Comparison of ENCODE assay signal across 9 mouse cellular contexts in genomic region chr7:35176412-35177381, GRCm38 (mm10). TPM values are rescaled to one million over a fixed set of nuclear protein-coding genes. Genes with fewer than 3 reads are reported as not detected.
A peak's percentile ranks its signal among the peaks of the same experiment; 100 is the strongest.
DNase-seq lines count a peak whose midpoint lies in the region; ATAC-seq and TF ChIP-seq lines count a peak whose summit lies in the region.
"Had no signal": no experiment of that assay in that cellular context is flagged by ENCODE, and none has a peak within 500 bp of the region (broad histone marks: within the 10 kb centered on the region; RNA-seq: fewer than 3 reads in every experiment).

No protein-coding gene starts in this region.

- peak; percentile 71 for TF ChIP-seq CTCF in kidney, adult 2 months (conservative IDR thresholded peaks at IDR 0.05; ENCODE audit: insufficient read depth, insufficient read length, low read depth, low read length)
- TF ChIP-seq CTCF in ES-Bruce4 (IDR thresholded peaks at IDR 0.05; ENCODE audit: low read depth, low read length) = peak; percentile 57
- TF ChIP-seq CTCF in midbrain, postnatal 0 days (IDR thresholded peaks at IDR 0.05) = peak; percentile 80

- intact Hi-C loops in gastrocnemius, postnatal 14 days (cut with DNase I; ENCODE audit: low total_unique reads) = loop anchor here (5.0 to 10.0 kb wide), 2 partner anchors 86 to 362 kb away; partner anchors contain the start of gene Chst8

- no peak overlapping the region for H3K4me3 ChIP-seq in kidney, adult 2 months (ENCODE audit: insufficient read depth, low read depth, low read length)
- no peak overlapping the region for H3K4me3 ChIP-seq in ES-Bruce4 (ENCODE audit: low read depth, low read length)
- H3K4me3 ChIP-seq in midbrain, postnatal 0 days (ENCODE audit: low read depth, low read length) = no peak overlapping the region
- H3K4me3 ChIP-seq: heart, embryonic 15.5 days; myocyte had no signal

- H3K27ac ChIP-seq in kidney, adult 2 months (ENCODE audit: insufficient read depth, low read depth, low read length) = no peak overlapping the region
- H3K27ac ChIP-seq in ES-Bruce4 (ENCODE audit: insufficient read depth, low read length) = no peak overlapping the region
- no peak overlapping the region for H3K27ac ChIP-seq in midbrain, postnatal 0 days (ENCODE audit: low read depth, low read length)
- H3K27ac ChIP-seq: heart, embryonic 15.5 days had no signal

- no peak for TF ChIP-seq POLR2A in kidney, adult 2 months (IDR thresholded peaks at IDR 0.05; ENCODE audit: low read depth, low read length)
- TF ChIP-seq POLR2A in ES-Bruce4 (IDR thresholded peaks at IDR 0.05; ENCODE audit: insufficient read depth, low read length) = no peak

- ATAC-seq in inflammation-experienced regulatory T-cells, adult 6 months = peak; percentile 70
- no peak for ATAC-seq in midbrain, postnatal 0 days (ENCODE audit: low FRiP score)

- no peaks in the 10 kb centered on the region for H3K4me1 ChIP-seq in kidney, adult 2 months (ENCODE audit: control insufficient read depth, insufficient read depth, low read length)
- peaks cover 5% of the 10 kb centered on the region for H3K4me1 ChIP-seq in ES-Bruce4 (ENCODE audit: control insufficient read depth, insufficient read depth, low read length)
- no peaks in the 10 kb centered on the region for H3K4me1 ChIP-seq in midbrain, postnatal 0 days (ENCODE audit: insufficient read depth, low read length)

- H3K4me2 ChIP-seq in midbrain, postnatal 0 days (ENCODE audit: low read depth, low read length, poor library complexity, severe bottlenecking) = no peak overlapping the region
- H3K4me2 ChIP-seq: heart, embryonic 15.5 days had no signal

- H3K27me3 ChIP-seq in kidney, adult 2 months (replicated peaks; ENCODE audit: control insufficient read depth, insufficient read depth, low read length) = no peaks in the 10 kb centered on the region
- no peaks in the 10 kb centered on the region for H3K27me3 ChIP-seq in ES-Bruce4 (ENCODE audit: control insufficient read depth, insufficient read depth, low read length, poor library complexity, severe bottlenecking)
- no peaks in the 10 kb centered on the region for H3K27me3 ChIP-seq in midbrain, postnatal 0 days (ENCODE audit: insufficient read depth, low read length)

- no peaks in the 10 kb centered on the region for H3K36me3 ChIP-seq in kidney, adult 2 months (ENCODE audit: control insufficient read depth, insufficient read depth, low read length)
- no peaks in the 10 kb centered on the region for H3K36me3 ChIP-seq in ES-Bruce4 (ENCODE audit: control insufficient read depth, insufficient read depth, low read length, poor library complexity, severe bottlenecking)
- H3K36me3 ChIP-seq in midbrain, postnatal 0 days (ENCODE audit: insufficient read depth, low read length) = no peaks in the 10 kb centered on the region
- H3K36me3 ChIP-seq: heart, embryonic 15.5 days had no signal

- no peaks in the 10 kb centered on the region for H3K9me3 ChIP-seq in ES-Bruce4 (replicated peaks; ENCODE audit: control insufficient read depth, insufficient read depth, low read length, poor library complexity, severe bottlenecking)
- H3K9me3 ChIP-seq in midbrain, postnatal 0 days (ENCODE audit: low read length) = no peaks in the 10 kb centered on the region
- H3K9me3 ChIP-seq: heart, embryonic 15.5 days had no signal

- 48% methylated on average over 18 of the region's 18 CpGs for WGBS in kidney, adult 2 months
- 53% methylated on average over 18 of the region's 18 CpGs for WGBS in midbrain, postnatal 0 days

- DNase-seq in kidney, adult 2 months = peak; percentile 59
- DNase-seq in kidney, adult 11 months = no peak
- peak; percentile 69 for DNase-seq in adipocyte (ENCODE audit: low spot score)
- DNase-seq in midbrain, postnatal 0 days (ENCODE audit: low spot score) = peak; percentile 58
- no peak for DNase-seq in gastrocnemius, postnatal 14 days

- no peak for TF ChIP-seq EP300 in ES-Bruce4 (IDR thresholded peaks at IDR 0.05; ENCODE audit: insufficient read depth, low read depth, low read length)

- H3K9ac ChIP-seq in ES-Bruce4 (ENCODE audit: low read depth, poor library complexity, severe bottlenecking) = no peak overlapping the region
- no peak overlapping the region for H3K9ac ChIP-seq in midbrain, postnatal 0 days (replicated peaks; ENCODE audit: low read length, poor library complexity, severe bottlenecking)
- H3K9ac ChIP-seq: heart, embryonic 15.5 days had no signal

RNA-seq across cellular contexts. Expression of gene Slc7a10, which starts 9.5 kb away (rescaled TPM):
- polyA plus RNA-seq in kidney, adult 2 months (2012; rRNA removed) = 2.5 and 7.0 TPM in 2 replicates
- polyA plus RNA-seq in ES-Bruce4 (2011; ENCODE audit: insufficient read depth, insufficient read length, low read depth, missing spikeins) = not detected in 2 replicates
- polyA plus RNA-seq in inflammation-experienced regulatory T-cells, adult 6 months (2017; shearing (Covaris generic)) = 1 to 10 TPM; 1.5 to 7.3 (median 6.3) TPM
- 37.1 and 39.1 TPM in 2 replicates for total RNA-seq in midbrain, postnatal 0 days (2014; rRNA removed)
- polyA plus RNA-seq in midbrain, postnatal 0 days (2015; fragmentation: Nextera tagmentation; extraction: Ambion mirVana) = 24.1 and 29.4 TPM in 2 replicates
- total RNA-seq in gastrocnemius, postnatal 14 days (2021) = 1 to 10 TPM in 1 of 2 experiments, under 1 TPM in 1; 0.84 to 1.3 TPM
- polyA plus RNA-seq: myocyte had no signal

RNA-seq across cellular contexts. Expression of gene Lrp3, which starts 38.6 kb away (rescaled TPM):
- 19.7 and 22.6 TPM in 2 replicates for polyA plus RNA-seq in kidney, adult 2 months (2012; rRNA removed)
- polyA plus RNA-seq in ES-Bruce4 (2011; ENCODE audit: insufficient read depth, insufficient read length, low read depth, missing spikeins) = 3.2 and 3.6 TPM in 2 replicates
- 1 to 10 TPM in 2 of 3 experiments, not detected in 1; 1.2 to 4.8 TPM for polyA plus RNA-seq in inflammation-experienced regulatory T-cells, adult 6 months (2017; shearing (Covaris generic))
- 136 and 159 TPM in 2 replicates for total RNA-seq in midbrain, postnatal 0 days (2014; rRNA removed)
- 21.7 and 23.7 TPM in 2 replicates for polyA plus RNA-seq in midbrain, postnatal 0 days (2015; fragmentation: Nextera tagmentation; extraction: Ambion mirVana)
- 1 to 10 TPM; 9.1 to 9.8 TPM for total RNA-seq in gastrocnemius, postnatal 14 days (2021)
- polyA plus RNA-seq: myocyte had no signal

RNA-seq across cellular contexts. Expression of gene Cebpa, which starts 57.6 kb away (rescaled TPM):
- polyA plus RNA-seq in kidney, adult 2 months (2012; rRNA removed) = 41.6 and 55.2 TPM in 2 replicates
- 1.7 TPM in 2 replicates for polyA plus RNA-seq in ES-Bruce4 (2011; ENCODE audit: insufficient read depth, insufficient read length, low read depth, missing spikeins)
- 1 to 10 TPM in 2 of 3 experiments, under 1 TPM in 1; 0.38 to 2.4 (median 2.3) TPM for polyA plus RNA-seq in inflammation-experienced regulatory T-cells, adult 6 months (2017; shearing (Covaris generic))
- 3.9 and 11.3 TPM in 2 replicates for total RNA-seq in midbrain, postnatal 0 days (2014; rRNA removed)
- 0.44 and 0.67 TPM in 2 replicates for polyA plus RNA-seq in midbrain, postnatal 0 days (2015; fragmentation: Nextera tagmentation; extraction: Ambion mirVana)
- 1 to 10 TPM; 3.9 to 4.1 TPM for total RNA-seq in gastrocnemius, postnatal 14 days (2021)

Comparison
In these comparisons a context has a peak if more than half of its experiments do, and no peak if none do; other contexts are left out.
1. DNase-seq: peak in kidney, adult 2 months (single experiment), adipocyte (single experiment) and midbrain, postnatal 0 days (single experiment); none in kidney, adult 11 months (single experiment) and gastrocnemius, postnatal 14 days (single experiment).
2. RNA of gene Cebpa, which starts 57.6 kb away (polyA plus RNA-seq): 41.6 to 55.2 TPM in kidney, adult 2 months; 0.38 to 2.4 TPM in inflammation-experienced regulatory T-cells, adult 6 months, 1.7 TPM in ES-Bruce4 and 0.44 to 0.67 TPM in midbrain, postnatal 0 days; every median in the first group is over 10 times any median in the second.
3. Peak in every context shown above with its lines, with median percentiles within 50 percentile points of each other: CTCF ChIP-seq.